Mouse (Mus musculus) retina, postnatal 1 day (tissue): ENCODE results near the gene Bglap3.
"Not testable (repeated sequence)": the region's sequence is repeated elsewhere in the genome, so short reads cannot be mapped to it uniquely, and the experiment has no call there.

Experiments used
- DNase-seq: peaks from one replicate; pipeline ENCODE4 v3.0.0-alpha.2; 2012

Bglap3 gene

DNA sequence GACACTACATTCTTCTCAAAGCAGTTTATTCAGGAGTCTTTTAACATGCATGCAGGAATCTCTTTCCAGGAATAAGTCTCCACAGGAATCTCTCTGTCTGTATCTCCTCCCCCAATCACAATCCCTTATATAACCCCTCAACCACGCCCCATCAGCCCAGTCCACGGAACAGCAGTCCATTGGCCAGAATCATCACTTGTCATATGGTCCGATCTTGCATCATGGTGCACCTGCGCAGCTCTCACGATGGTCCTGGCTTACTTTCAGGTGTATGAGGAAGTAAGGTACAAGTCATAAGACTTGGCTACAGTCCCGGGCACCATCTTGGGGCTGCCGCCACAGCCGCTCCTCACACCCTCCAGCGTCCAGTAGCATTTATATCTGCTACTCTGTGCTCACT lies at the start of gene Bglap3:
Gene Bglap3 (minus strand): TSS at position 101 of the 400 bp plus-strand sequence.
- DNase-seq: not testable (repeated sequence)

DNA sequence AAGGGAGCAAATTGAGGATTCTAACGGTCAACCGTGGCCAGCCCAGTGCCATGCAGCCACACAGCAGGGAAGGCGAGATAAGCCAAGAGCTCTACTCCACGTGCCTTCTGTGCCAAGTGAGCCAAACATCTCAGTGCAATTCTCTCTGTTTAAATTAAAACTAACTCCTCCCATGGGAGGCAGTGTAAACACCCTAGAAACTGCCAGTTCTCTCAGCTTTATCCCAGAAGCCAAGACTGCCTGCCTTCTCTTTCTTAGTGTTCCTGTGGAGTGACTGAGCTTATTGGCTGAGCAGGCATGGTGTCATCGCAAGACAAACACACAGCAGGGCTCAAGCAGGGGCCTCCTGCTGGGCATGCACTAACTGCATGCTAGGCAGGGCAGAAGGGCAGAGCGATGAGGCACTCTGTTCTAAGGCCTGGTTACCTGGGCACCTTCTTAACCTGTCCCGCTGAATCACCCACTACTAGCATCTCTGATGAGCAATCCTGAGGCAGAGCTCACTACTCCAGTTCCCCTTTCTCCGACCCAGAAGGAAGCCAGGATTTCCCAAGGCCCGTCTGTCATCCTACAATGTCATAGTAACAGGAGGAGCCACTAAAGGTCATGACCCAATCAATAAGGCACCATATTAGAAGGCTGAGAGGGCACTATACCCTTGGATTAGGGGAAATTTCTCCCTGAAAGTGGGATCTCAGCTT lies 49.6 kb upstream of the Bglap3 start:
- no peak for DNase-seq

DNA sequence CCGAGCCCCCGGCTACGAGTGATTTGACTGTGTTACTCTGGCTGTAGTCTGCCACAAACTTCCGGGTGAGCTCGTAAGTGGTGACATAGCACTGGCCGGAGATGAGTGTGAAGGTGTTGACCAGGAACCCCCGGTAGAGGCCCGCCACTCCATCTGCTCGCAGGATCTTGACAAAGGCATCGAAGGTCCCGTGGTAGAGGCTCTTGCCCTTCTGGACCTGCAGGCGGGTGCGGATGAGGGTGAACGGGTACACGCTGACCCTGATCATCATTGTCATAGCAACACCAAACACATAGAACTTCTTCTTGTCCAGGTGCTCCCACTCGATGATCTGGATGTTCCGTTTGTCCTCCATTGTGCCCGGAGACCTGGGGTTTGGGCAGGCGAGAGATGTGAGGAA lies 48.2 kb upstream of the Bglap3 start:
- no peak for DNase-seq

DNA sequence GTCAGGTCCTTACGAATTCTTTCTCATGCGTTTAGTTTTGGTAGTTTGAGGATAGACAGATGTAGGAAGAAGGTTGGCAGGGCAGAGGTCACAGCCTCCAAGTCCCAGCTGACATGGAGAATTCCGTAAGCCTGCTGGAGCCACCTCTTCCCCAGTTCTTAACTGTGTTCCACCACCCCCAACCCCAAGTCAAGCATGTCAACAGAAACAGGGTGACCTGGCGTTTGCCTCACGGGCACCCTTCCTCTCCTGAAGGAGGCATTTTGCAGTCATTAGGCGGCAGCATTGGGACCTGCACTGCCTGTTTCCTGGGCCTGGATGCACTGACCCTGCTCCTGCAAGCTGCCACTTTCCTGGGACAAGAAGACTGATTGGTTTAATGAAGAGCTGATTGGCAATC lies 45.5 kb upstream of the Bglap3 start:
- DNase-seq: no peak

DNA sequence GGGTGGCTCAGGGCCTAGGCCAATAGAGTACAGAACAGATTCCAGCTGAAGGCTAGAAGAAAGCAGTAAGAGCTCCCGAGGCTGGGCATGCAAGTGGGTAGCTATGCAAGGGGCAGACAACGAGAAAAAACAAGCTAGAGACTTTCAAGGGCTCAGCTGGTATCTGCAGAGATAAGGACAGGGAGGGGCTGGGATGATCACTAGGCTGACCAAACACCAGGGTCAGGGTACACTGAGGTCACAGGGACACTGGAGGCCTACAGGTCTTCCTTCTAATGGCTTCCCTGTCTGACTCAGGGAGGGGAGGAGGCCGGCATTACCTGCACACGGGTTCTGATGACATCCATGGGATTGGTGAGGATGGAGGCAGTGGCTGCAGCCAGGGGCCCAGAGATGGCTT lies 43.1 kb upstream of the Bglap3 start:
- DNase-seq: no peak

DNA sequence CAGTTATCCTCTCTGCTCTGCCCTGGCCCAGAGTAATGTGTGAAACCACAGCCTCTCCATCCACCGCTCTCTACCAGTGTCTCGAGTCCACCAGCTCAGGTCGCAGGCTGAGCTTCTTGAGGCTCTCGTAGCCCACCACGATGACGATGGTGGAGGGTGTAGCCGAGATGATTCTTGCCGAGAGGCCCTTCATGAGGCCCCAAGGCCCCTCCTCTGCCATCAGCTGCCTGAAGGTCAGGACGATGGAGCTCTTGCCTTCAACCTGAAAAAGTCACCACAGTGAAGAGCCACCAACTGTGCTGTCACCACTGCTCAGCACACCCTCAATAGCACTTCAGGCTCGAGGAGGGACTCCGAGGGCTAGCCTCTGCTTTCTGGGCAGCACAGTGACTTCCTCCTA lies 40.1 kb upstream of the Bglap3 start:
- no peak for DNase-seq

DNA sequence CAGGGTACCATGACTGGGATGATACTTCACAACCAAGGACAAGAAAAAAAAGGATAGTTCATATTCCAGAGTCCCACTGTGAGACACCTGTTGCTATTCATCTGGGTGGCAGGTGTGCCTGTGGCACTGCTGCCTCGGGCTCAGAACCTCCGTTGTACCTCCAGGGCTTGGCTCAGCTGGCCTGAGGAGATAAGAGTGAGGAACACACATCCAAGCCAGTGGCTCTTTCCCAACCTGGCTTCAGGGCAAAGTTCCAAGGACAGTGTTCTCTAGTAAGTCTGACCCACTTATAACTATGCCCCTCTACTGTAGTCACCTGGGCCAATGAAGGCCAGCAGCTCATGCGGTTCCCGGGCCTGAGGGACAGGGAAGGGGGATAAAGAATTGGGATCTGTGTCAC lies 39.1 kb upstream of the Bglap3 start:
- DNase-seq: no peak

DNA sequence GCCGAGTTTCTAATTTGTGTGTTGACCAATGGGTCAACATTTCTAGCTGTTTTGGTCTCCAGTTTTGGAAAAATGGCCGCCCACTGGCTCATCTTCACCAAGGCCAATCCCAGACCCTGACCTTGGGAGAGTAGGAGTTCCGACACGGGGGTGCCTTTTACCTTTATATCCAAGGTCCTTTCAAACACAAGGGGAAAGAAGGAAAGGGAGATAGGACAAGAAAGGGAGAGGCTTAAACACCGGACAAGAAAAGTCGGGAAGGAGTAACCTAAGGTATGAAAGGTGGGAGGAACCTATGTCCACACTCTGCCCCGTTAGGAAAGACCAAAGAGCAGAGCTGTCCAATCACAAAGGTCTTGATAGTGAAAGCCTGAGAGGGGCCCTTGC lies 38.1 kb upstream of the Bglap3 start:
- DNase-seq: no peak

DNA sequence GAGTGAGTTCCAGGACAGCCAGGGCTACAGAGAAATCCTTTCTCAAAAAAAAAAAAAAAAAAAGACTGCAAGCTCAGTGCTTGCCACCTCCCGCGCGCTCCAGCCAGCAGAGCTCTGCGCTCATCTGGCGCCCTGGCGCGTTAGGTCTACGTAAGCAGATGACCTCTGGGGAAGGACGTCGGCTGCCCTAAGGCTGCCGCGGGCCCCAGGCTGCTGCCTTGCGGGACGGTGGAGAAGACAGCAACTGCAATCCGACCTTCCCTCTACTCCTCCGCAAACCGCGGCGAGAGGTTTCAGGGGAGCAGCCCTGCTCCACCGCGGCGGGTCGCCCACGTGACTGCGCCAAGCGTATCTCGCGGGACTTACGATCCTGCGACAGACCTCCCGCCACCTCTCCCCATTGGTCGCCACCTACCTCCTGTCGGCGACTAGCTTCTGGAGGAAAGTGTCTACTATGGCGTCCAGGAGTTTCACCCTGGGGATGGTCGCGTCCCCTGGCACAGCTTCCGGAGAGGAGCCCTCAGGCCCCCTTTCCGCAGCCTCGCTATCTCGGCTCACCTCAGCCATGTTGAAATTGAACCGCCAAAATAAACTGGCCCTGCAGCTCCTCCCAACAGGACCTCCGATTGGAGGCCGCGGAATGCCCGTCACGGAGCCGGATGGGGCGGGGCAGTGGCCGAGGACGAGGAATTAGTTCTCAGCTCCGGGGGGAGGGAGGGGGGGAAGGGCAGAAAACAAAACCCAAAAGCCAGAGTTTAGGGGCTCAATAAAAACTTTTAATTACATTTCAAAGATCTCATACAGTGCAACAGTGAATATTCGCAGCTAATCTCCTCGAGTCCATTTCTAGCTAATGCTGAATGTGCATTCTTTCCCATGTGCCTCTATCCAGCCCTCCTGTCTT lies 37.5 kb upstream of the Bglap3 start, which contains the start of gene Pmf1:
Gene Pmf1 (minus strand): TSS at position 591 of the 904 bp plus-strand sequence.
- DNase-seq: peak; percentile 95

DNA sequence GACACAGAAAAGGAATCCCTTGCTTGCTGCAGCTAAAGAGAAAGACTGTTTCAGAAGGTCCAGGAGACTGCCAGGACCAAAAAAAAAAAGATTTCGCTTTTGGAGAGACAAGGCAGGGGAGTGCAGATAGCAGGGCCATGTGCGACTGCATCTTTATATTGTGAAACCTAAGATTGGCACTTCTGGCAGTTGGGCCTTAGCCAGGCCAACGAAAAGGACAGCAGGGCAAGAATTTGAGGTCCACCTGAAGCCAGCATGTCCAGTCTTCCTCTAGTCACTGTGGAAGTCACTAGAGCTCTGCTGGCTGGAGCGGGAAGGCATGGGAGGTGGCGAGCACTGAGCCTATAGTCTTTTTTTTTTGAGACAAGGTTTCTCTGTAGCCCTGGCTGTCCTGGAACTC lies 36.4 kb upstream of the Bglap3 start:
- no peak for DNase-seq

DNA sequence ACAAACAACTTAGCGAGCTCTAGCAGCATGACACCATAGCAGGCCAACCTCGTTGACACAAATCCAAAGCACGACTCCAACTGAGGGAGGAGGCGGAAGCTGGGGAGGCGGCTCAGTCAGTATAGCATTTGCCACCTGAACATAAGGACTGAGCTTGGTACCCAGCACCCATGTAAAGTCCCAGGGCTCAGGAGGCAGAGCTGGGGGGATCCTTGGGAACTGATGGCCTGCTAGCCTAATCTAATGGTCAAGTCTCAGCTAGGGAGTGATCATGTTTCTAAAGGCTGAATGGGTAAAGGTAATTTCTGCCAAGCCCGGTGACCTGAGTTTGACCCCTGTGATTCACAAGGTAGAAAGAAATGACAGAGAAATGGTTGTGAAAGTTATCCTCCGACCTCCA lies 35.0 kb upstream of the Bglap3 start:
- no peak for DNase-seq

DNA sequence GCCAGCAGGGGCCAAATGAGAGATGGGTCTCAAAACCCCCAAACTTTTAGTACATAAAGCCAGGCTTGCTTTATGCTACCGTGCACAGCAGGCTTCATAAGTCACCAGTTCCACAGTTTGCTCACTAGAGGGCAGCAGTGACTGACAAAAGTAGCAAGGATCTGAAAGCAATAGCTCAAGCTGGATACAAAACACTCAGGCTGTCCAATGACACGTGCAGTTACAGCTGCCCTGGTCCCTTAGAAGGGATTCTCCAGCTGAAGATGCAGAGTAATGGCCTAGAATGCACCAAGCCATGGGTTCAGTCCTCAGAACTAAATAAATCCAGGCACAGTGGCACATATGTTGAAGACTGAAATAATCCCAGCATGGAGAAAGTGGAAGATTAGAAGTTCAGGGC lies 34.5 kb upstream of the Bglap3 start:
- DNase-seq: peak; percentile 93

DNA sequence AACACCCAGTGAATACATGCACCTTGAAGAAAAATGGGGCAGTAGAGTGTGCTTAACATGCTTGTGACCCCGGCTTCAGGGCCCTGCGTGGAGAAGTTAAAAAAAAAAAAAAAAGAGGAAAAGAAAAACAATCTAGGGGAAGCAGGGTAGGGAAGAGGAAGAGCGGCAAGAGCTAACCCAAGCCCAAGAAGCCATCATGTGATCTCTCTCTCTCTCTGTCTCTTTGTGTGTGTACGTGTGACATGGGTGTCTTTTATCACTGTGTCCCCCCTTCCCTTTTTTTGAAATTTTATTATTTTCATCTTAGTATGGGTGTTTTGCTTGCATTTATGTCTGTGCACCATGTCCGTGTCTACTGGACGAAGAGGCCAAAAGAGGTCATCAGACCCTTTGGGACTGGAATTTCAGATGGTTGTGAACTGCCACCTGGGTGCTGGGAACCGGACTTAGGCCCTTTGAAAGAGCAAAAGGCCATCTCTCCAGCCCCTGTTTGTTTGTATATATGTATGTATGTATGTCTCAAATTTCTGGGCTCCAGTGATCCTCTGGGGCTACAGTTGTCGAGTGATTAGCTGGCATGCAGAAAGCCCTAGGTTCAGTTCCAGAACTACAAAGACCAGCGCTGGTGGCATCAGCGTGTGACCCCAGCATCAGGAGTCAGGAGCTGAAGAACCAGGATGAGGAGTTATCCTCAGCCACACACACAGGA lies 31.1 kb upstream of the Bglap3 start:
- no peak for DNase-seq

DNA sequence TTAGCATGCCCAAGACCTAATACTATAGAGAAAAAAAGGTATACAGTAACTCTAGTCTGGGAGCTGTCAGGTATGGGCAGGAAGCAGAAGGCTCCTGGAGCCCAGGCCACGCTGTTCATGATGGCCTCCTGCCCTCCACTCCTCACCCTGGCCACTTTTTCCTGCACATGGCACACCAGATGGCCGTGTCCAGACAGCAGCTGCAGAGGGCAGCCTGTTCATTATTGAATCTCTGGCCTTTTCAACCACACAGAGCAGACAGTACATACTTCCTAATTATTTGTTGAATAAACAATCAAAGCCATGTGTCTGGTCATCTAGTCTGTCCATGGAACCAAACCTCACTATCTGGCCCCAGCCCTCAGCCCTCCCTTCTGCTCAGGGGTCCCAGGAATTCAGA lies 26.1 kb upstream of the Bglap3 start:
- DNase-seq: no peak

DNA sequence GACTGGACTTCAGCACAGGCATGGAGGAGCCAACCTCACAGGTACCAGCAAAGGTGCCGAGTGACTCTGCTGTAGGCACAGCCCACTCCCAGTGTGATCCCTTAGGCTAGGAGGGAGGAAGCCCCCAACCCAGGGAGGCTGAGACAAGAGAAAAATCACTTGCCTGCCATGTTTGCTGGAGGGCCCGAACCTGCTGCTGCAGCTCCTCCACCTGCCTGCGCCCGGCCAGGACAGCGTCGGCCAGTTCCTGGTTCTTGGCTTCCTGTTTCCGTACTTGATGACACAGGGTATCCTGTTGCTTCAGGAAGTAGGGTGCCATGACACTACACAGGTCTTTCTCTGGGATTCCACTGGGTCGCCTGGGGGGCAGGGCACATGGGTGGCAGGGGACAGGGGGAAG lies 23.2 kb upstream of the Bglap3 start:
- DNase-seq: no peak

DNA sequence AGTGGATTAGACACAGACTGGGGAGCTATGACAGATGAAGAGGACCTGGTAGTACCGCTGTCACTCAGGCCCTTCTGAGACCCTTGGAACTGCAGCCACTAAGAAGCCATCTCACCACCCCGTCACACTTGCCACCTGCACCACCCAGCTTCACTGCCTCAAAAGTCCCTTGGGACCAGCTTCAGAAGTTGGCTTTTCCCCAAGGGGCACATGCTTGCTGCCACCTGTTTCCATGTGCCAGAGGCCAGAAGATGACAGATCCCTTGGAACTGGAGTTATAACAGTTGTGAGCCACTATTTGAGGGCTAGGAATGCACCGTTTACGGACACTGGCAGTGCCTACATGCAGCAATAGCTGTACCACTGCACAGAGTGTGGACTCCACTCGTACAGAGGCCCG lies 22.7 kb upstream of the Bglap3 start:
- no peak for DNase-seq

DNA sequence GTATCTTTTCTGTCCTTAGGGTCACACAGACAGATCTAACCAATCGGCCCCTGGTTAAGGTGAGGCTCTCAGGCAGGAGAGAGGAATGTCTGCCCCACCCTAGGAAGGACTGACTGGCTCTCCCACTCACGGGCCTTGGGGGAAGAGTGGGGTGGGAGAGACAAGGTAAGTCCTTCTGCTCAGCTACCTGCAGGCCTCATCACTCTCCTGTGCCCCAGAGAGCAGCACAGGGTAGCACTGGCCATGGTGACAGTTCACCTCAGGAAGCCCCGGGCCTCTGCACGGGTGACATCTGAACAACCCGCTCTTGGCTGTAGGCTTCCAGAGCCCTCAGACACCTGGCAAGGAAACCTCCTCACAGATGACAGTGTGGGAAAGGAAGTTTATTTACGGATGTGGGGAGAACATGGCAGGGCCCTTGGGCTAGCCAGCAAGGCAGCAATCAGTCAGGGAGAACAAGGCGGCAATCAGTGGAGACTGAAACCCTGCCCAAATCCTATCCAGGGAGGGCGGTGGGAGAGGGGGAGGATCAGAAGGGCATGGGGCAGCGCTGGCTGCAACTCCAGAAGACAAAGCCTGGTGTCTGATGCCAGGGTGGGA lies 21.3 kb upstream of the Bglap3 start:
- DNase-seq: no peak

DNA sequence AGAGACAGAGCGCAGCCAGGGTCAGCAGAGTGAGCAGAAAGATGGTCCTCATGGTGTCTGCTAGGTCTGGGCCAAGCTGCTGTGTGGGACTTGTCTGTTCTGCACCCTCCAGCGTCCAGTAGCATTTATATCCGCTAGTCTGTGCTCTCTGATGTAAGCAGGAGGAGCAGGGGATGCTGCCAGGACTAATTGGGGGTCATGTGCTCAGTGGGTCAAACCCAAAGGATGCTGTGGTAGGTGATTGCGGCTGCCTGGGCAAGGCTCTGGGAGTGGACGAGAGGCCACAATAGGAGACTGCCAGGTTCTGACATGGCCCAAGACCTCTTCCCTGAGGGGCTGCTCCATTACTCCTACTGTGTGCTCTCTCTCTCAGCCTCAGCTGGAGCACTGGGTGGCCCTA lies 11.8 kb upstream of the Bglap3 start, which contains the start of gene Bglap:
Gene Bglap (minus strand): TSS at position 101 of the 400 bp plus-strand sequence.
- DNase-seq: no peak

DNA sequence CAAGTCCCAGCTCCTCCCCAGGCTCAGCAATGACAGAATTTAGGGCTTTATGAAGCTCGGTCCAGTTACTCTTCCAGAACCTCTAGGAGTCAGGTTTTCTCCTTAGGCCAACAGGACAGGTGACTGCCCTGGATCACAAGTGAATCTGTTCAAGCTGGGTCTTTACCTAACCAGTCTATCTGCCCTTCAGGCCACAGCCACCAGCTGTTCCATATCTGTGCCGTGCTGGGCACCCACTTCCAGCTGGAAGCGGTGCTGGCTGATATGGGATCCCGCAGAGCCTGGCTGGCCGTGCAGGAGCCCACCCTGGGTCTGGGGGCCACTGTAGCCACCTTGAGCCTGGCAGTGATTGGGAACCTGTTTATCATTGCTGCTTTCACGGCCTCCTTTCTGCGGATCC lies 9.8 kb upstream of the Bglap3 start:
- DNase-seq: not testable (repeated sequence)

DNA sequence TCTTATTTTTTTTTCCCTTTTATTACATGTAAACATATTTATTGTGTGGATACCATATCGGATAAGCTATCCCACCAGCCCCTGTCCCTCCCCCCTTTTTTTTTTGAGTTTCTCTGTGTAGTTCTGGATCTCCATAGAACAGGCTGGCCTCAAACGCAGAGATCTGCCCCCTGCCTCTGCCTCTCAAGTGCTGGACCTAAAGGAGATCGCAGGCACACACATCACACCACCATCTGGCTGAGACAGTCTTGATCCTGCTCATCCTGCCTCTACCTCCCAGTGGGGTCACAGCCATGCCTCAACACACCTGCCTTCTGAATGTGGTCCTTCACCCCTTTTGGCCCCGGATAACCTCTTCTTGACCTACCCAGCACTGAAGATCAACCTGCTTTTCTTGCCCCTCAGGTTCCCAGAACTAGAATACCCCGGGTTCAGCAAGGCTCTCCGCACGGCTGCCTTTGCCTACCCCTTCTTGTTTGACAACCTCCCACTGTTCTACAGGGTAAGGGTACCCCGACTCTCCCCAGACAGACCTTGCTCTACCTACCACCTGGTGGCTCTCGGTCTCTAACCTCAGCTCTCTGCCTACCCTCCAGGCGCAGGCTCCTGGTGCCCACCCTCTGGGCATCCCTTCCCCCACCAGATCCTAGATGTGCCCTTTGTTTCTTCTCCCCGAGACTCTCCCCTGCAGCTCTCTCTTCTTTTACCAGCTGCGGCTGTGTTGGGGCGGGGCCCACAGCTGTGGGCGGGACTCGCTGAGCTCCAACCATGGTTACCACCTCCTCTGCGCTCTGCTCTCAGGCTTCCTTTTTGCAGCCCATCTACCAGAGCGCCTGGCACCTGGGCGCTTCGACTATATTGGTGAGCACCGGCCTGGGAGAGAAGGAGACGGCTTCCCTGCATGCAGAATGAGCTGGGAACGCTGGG lies 9.1 kb upstream of the Bglap3 start:
- peak; percentile 84 for DNase-seq

DNA sequence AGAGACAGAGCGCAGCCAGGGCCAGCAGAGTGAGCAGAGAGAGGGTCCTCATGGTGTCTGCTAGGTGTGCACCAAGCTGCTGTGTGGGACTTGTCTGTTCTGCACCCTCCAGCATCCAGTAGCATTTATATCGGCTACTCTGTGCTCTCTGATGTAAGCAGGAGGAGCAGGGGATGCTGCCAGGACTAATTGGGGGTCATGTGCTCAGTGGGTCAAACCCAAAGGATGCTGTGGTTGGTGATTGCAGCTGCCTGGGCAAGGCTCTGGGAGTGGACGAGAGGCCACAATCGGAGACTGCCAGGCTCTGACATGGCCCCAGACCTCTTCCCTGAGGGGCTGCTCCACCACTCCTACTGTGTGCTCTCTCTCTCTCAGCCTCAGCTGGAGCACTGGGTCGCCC lies 6.1 kb upstream of the Bglap3 start, which contains the start of gene Bglap2:
Gene Bglap2 (minus strand): TSS at position 101 of the 400 bp plus-strand sequence.
- not testable (repeated sequence) for DNase-seq

DNA sequence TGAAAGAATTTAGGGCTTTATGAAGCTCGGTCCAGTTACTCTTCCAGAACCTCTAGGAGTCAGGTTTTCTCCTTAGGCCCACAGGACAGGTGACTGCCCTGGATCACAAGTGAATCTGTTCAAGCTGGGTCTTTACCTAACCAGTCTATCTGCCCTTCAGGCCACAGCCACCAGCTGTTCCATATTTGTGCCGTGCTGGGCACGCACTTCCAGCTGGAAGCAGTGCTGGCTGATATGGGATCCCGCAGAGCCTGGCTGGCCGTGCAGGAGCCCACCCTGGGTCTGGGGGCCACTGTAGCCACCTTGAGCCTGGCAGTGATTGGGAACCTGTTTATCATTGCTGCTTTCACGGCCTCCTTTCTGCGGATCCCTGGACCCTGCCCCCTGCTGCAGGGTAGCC lies 4.1 kb upstream of the Bglap3 start:
- DNase-seq: not testable (repeated sequence)
